Mouse (Mus musculus) small intestine, adult 2 months (tissue): Measurements from ENCODE around the gene Atp6v1fnb.
A peak's percentile ranks its signal among the peaks of the same experiment; 100 is the strongest.

Experiments
- CTCF ChIP-seq: fragments of 200-500 bp; IDR thresholded peaks from 2 replicates; pipeline ENCODE4 v1.5.1; 2012; ENCODE audit warnings: low read depth, mild to moderate bottlenecking, control low read depth, inconsistent platforms, low read length, moderate library complexity, mixed read lengths; ENCODE audit not compliant: insufficient replicate concordance, insufficient read length; ENCODE audit errors: extremely low read depth
- POLR2A ChIP-seq: fragments of 200-500 bp; IDR thresholded peaks from 2 replicates; pipeline ENCODE4 v1.6.1; 2012; ENCODE audit warnings: low read depth, mild to moderate bottlenecking, control low read depth, inconsistent platforms, low read length, moderate library complexity

DNA sequence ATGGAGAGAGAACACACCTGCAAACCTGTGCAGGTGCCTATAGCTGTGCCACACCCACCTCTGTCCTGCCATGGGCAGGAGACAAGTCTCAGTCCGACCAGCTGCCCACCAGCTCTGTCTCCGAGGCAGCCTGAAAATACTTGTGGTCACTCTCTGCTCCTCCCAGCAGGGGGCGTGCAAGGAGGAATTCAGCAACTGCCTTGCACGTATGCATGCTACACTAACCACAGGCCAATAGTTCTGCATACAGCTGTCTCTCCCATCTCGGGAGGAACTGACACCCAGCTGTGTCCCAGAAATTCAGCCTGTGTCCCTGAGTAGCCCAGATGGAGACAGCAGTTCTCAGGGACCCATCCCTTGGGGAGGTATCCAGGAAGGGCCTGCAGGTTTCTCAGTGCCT, 45.9 kb downstream of the Atp6v1fnb start:
- TF ChIP-seq CTCF (peak; percentile 81; the same call in 1 of the 2 replicates), POLR2A (no peak)
